Mouse (Mus musculus) T-cell, adult 2 months (primary cell): Measurements from ENCODE around the gene Scrt2.

ENCODE experiments used
- DNase-seq: peaks from one replicate; pipeline ENCODE4 v3.0.0; 2022; ENCODE audit warnings: low spot score

The Scrt2 gene

GRCm38 (mm10) chr2:152144158-152144450 lies 62.8 kb downstream of the Scrt2 start:
- DNase-seq: no peak

GRCm38 (mm10) chr2:152144501-152144900 lies 63.2 kb downstream of the Scrt2 start:
- DNase-seq: no peak
